Mouse (Mus musculus): Measurements from ENCODE around the gene Olfr1315-ps1. TPM values are rescaled to one million over a fixed set of nuclear protein-coding genes. Genes with fewer than 3 reads are reported as not detected.

Olfr1315-ps1 gene
- not detected in 2 replicates for polyA plus RNA-seq (2015; fragmentation: Nextera tagmentation; extraction: Ambion mirVana)

GRCm38 (mm10) chr2:112115340-112115739 is at the start of gene Olfr1315-ps1:
Gene Olfr1315-ps1 (minus strand): TSS chr2:112115440.
- Histone ChIP-seq H3K4me2 (no peak within 1 kb of the TSS), H3K27me3 (no peaks in the 10 kb centered on the region), H3K4me3 (replicated peaks) (no peak within 1 kb of the TSS), H3K27ac (replicated peaks) (no peak within 1 kb of the TSS), H3K9me3 (replicated peaks) (no peaks in the 10 kb centered on the region), H3K9ac (no peak within 1 kb of the TSS), H3K4me1 (replicated peaks) (no peaks in the 10 kb centered on the region), H3K36me3 (replicated peaks) (no peaks in the 10 kb centered on the region)
- ATAC-seq (ENCODE audit: insufficient read depth): no peak
- 40% methylated on average over 1 of the region's 1 CpGs for WGBS (ENCODE audit: insufficient replicate concordance)

- Histone ChIP-seq H3K4me2 (no peak within 1 kb of the TSS), H3K9ac (no peak within 1 kb of the TSS), H3K36me3 (replicated peaks) (no peaks in the 10 kb centered on the region), H3K9me3 (replicated peaks) (no peaks in the 10 kb centered on the region), H3K4me1 (replicated peaks) (no peaks in the 10 kb centered on the region), H3K27ac (replicated peaks) (no peak within 1 kb of the TSS), H3K4me3 (replicated peaks) (no peak within 1 kb of the TSS), H3K27me3 (no peaks in the 10 kb centered on the region)
- no peak for ATAC-seq (ENCODE audit: insufficient read depth)
Observed at GRCm38 (mm10) chr2:112153898-112154297, 38.7 kb upstream of the Olfr1315-ps1 start, which contains the start of gene Olfr1318. Gene Olfr1318 (plus strand): TSS chr2:112154198.

GRCm38 (mm10) chr2:112140029-112140428 is 24.8 kb upstream of the Olfr1315-ps1 start, which contains the start of gene Olfr1317:
Gene Olfr1317 (plus strand): TSS chr2:112140329.
- no peaks in the 10 kb centered on the region for H3K9me3 ChIP-seq (replicated peaks)
- H3K4me1 ChIP-seq (replicated peaks): no peaks in the 10 kb centered on the region
- no peak within 1 kb of the TSS for H3K27ac ChIP-seq (replicated peaks)
- 59% methylated on average over 2 of the region's 2 CpGs for WGBS (ENCODE audit: insufficient replicate concordance)
- no peak for ATAC-seq (ENCODE audit: insufficient read depth)
- H3K4me3 ChIP-seq (replicated peaks): no peak within 1 kb of the TSS
- H3K27me3 ChIP-seq: no peaks in the 10 kb centered on the region
- H3K4me2 ChIP-seq: no peak within 1 kb of the TSS
- H3K9ac ChIP-seq: no peak within 1 kb of the TSS
- H3K36me3 ChIP-seq (replicated peaks): no peaks in the 10 kb centered on the region

- no peaks in the 10 kb centered on the region for H3K36me3 ChIP-seq (replicated peaks)
Observed at GRCm38 (mm10) chr2:112134877-112135276, 19.6 kb upstream of the Olfr1315-ps1 start, which contains the start of gene Olfr1316. Gene Olfr1316 (minus strand): TSS chr2:112134977.

GRCm38 (mm10) chr2:112096681-112097080 is 18.6 kb downstream of the Olfr1315-ps1 start, which contains the start of gene Olfr1314:
Gene Olfr1314 (minus strand): TSS chr2:112096781.
- Histone ChIP-seq H3K27ac (replicated peaks) (no peak within 1 kb of the TSS), H3K4me2 (no peak within 1 kb of the TSS), H3K9ac (no peak within 1 kb of the TSS), H3K27me3 (no peaks in the 10 kb centered on the region), H3K4me1 (replicated peaks) (no peaks in the 10 kb centered on the region), H3K9me3 (replicated peaks) (no peaks in the 10 kb centered on the region), H3K4me3 (replicated peaks) (no peak within 1 kb of the TSS), H3K36me3 (replicated peaks) (no peaks in the 10 kb centered on the region)
- no peak for ATAC-seq (ENCODE audit: insufficient read depth)

More at GRCm38 (mm10) chr2:112134877-112135276, 19.6 kb upstream of the Olfr1315-ps1 start, which contains the start of gene Olfr1316:
- Histone ChIP-seq H3K27me3 (no peaks in the 10 kb centered on the region), H3K4me1 (replicated peaks) (no peaks in the 10 kb centered on the region), H3K27ac (replicated peaks) (no peak within 1 kb of the TSS), H3K4me2 (no peak within 1 kb of the TSS), H3K4me3 (replicated peaks) (no peak within 1 kb of the TSS), H3K9me3 (replicated peaks) (no peaks in the 10 kb centered on the region), H3K9ac (no peak within 1 kb of the TSS)
- no peak for ATAC-seq (ENCODE audit: insufficient read depth)
- WGBS (ENCODE audit: insufficient replicate concordance): 63% methylated on average over 2 of the region's 2 CpGs

GRCm38 (mm10) chr2:112077743-112078142 is 37.5 kb downstream of the Olfr1315-ps1 start, which contains the start of gene Olfr1313:
Gene Olfr1313 (minus strand): TSS chr2:112077843.
- H3K27me3 ChIP-seq: no peaks in the 10 kb centered on the region

More at GRCm38 (mm10) chr2:112077743-112078142, 37.5 kb downstream of the Olfr1315-ps1 start, which contains the start of gene Olfr1313:
- ATAC-seq (ENCODE audit: insufficient read depth): no peak
- Histone ChIP-seq H3K4me1 (replicated peaks) (no peaks in the 10 kb centered on the region), H3K27ac (replicated peaks) (no peak within 1 kb of the TSS), H3K9ac (no peak within 1 kb of the TSS), H3K9me3 (replicated peaks) (no peaks in the 10 kb centered on the region), H3K4me2 (no peak within 1 kb of the TSS), H3K4me3 (replicated peaks) (no peak within 1 kb of the TSS), H3K36me3 (replicated peaks) (no peaks in the 10 kb centered on the region)

Other genes with a start within 250 kb of the Olfr1315-ps1 start
- gene Olfr1305, start 238.3 kb downstream of the Olfr1315-ps1 start, polyA plus RNA-seq (2015; fragmentation: Nextera tagmentation; extraction: Ambion mirVana): not detected in 2 replicates
- not detected in 2 replicates for gene Olfr1306, start 199.2 kb downstream of the Olfr1315-ps1 start, polyA plus RNA-seq (2015; fragmentation: Nextera tagmentation; extraction: Ambion mirVana)
- not detected in 2 replicates for gene Olfr1307, start 166.0 kb downstream of the Olfr1315-ps1 start, polyA plus RNA-seq (2015; fragmentation: Nextera tagmentation; extraction: Ambion mirVana)
- not detected in 2 replicates for gene Olfr1308, start 150.5 kb downstream of the Olfr1315-ps1 start, polyA plus RNA-seq (2015; fragmentation: Nextera tagmentation; extraction: Ambion mirVana)
- gene Olfr1309, start 125.2 kb downstream of the Olfr1315-ps1 start, polyA plus RNA-seq (2015; fragmentation: Nextera tagmentation; extraction: Ambion mirVana): not detected in 2 replicates
- gene Olfr1310, start 102.7 kb downstream of the Olfr1315-ps1 start, polyA plus RNA-seq (2015; fragmentation: Nextera tagmentation; extraction: Ambion mirVana): not detected in 2 replicates
- not detected in 2 replicates for gene Olfr1311, start 91.0 kb downstream of the Olfr1315-ps1 start, polyA plus RNA-seq (2015; fragmentation: Nextera tagmentation; extraction: Ambion mirVana)
- gene Olfr1312, start 65.2 kb downstream of the Olfr1315-ps1 start, polyA plus RNA-seq (2015; fragmentation: Nextera tagmentation; extraction: Ambion mirVana): not detected in 2 replicates
- gene Olfr1313, start 37.6 kb downstream of the Olfr1315-ps1 start, polyA plus RNA-seq (2015; fragmentation: Nextera tagmentation; extraction: Ambion mirVana): not detected in 2 replicates
- gene Olfr1314, start 18.7 kb downstream of the Olfr1315-ps1 start, polyA plus RNA-seq (2015; fragmentation: Nextera tagmentation; extraction: Ambion mirVana): not detected in 2 replicates
- gene Olfr1316, start 19.5 kb upstream of the Olfr1315-ps1 start, polyA plus RNA-seq (2015; fragmentation: Nextera tagmentation; extraction: Ambion mirVana): not detected in 2 replicates
- gene Olfr1317, start 24.9 kb upstream of the Olfr1315-ps1 start, polyA plus RNA-seq (2015; fragmentation: Nextera tagmentation; extraction: Ambion mirVana): not detected in 2 replicates
- gene Olfr1318, start 38.8 kb upstream of the Olfr1315-ps1 start, polyA plus RNA-seq (2015; fragmentation: Nextera tagmentation; extraction: Ambion mirVana): not detected in 2 replicates
- gene Lpcat4, start 124.0 kb upstream of the Olfr1315-ps1 start, polyA plus RNA-seq (2015; fragmentation: Nextera tagmentation; extraction: Ambion mirVana): 2.5 and 3.3 TPM in 2 replicates
- gene Nutm1, start 143.9 kb upstream of the Olfr1315-ps1 start, polyA plus RNA-seq (2015; fragmentation: Nextera tagmentation; extraction: Ambion mirVana): 0.02 TPM in 1 of 2 replicates, not detected in the other
- gene Nop10, start 146.5 kb upstream of the Olfr1315-ps1 start, polyA plus RNA-seq (2015; fragmentation: Nextera tagmentation; extraction: Ambion mirVana): 106 and 122 TPM in 2 replicates
- gene Slc12a6, start 150.4 kb upstream of the Olfr1315-ps1 start, polyA plus RNA-seq (2015; fragmentation: Nextera tagmentation; extraction: Ambion mirVana): 3.8 and 4.4 TPM in 2 replicates
- gene Gm21985, start 150.9 kb upstream of the Olfr1315-ps1 start, polyA plus RNA-seq (2015; fragmentation: Nextera tagmentation; extraction: Ambion mirVana): not detected in 2 replicates